Mouse (Mus musculus) brain, embryonic 14.5 days (tissue): ENCODE measurements around the gene Hs6st2. TPM values are rescaled to one million over a fixed set of nuclear protein-coding genes. Genes with fewer than 3 reads are reported as not detected.

Experiments
- DNase-seq: peaks from one replicate; pipeline ENCODE4 v3.0.0-alpha.2; 2011; ENCODE audit warnings: low read depth
- CTCF ChIP-seq: fragments of 200-500 bp; IDR thresholded peaks from 2 replicates; pipeline ENCODE4 v1.5.1; 2012; ENCODE audit warnings: inconsistent platforms, mild to moderate bottlenecking, moderate library complexity, borderline replicate concordance; ENCODE audit not compliant: insufficient read depth, insufficient read length; ENCODE audit errors: extremely low read depth
- POLR2A ChIP-seq: fragments of 200-500 bp; IDR thresholded peaks from 2 replicates; pipeline ENCODE4 v1.6.1; 2012; ENCODE audit warnings: mild to moderate bottlenecking, inconsistent platforms, borderline replicate concordance; ENCODE audit not compliant: poor library complexity, insufficient read depth, insufficient read length, severe bottlenecking; ENCODE audit errors: extremely low read depth
- polyA plus RNA-seq: library from polyadenylated mRNA; depleted of rRNA; stranded (reverse); fragments of >200 nt; gene quantifications from 2 replicates; pipeline ENCODE4 v1.2.3, GENCODE M21; 2012; rRNA removed

Hs6st2 gene
- 15.7 and 23.2 TPM in 2 replicates for polyA plus RNA-seq

DNA sequence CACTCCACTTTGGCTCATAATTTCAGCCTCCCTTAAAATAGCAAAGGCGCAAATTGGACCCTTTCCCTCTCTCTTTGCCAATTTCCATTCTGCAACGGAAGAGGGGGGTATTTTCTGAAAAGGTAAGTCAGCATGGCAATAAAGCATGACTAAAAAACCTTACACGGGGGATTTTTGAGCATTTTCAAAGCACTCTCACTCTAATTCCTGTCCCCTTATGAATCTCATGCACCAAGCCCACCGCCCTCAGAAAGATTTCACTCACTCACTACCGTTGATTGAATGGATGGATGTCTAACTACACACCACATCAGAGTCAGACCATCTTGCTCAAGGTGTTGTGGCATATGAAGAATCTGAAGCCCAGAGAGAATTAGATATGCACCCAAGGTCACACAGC is at the start of gene Hs6st2:
TSS of gene Hs6st2 (minus strand) at position 101 of the 400 bp plus-strand sequence.
- no peak for TF ChIP-seq CTCF
- no peak for TF ChIP-seq POLR2A

DNA sequence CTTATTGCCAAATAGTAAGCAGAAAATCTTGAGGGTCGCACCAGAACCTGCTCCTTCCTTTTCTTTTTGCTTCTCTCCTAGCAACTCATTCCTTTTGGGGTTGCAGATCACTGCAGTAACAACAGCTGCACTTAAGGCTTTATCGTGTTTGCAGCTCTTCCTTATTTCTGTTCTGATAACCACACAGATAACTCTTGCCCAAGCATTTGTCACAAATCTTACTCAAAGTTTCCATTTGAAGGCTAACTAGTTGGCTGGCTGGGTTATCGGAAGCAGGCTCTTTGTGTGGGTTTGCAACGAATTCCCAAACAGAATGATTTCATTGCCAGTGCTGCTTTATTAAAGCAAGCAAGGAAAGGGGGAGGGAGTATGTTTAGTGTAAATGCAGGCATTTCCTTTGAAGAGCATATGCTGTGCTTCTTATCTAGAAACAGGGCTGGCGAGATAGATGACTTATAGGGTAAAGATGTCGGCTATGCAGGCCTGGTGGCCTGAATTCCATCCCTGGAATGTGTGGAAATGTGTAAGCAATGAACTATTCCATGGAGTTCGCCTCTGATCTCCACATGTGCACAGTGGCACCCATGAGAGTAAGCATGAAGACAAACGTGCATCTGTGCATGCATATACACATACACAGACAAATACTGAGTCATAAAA is 32.6 kb upstream of the Hs6st2 start:
- no peak for TF ChIP-seq CTCF
- no peak for TF ChIP-seq POLR2A
- no peak for DNase-seq

More for the DNA sequence above, at the start of gene Hs6st2:
- DNase-seq = no peak

DNA sequence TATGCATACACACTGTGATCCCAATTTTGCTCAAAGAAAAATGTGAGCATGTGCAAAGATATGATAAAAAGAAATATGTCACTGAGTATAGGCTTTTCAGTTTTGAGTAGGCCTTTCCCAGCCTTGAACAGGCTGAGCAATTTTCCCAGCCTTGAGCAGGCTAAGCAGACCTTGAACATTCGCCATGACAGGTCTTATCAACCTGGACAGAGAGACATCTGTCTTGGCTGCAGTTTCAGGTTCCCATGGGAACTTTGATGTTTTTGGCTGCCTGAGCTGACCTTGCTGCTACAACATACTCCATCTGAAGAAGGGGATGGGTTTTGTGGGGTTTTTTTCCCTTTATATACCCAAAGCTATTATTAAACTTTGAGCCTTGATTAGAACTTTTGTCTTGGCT is 31.3 kb upstream of the Hs6st2 start:
- DNase-seq = no peak
- TF ChIP-seq POLR2A (no peak), CTCF (no peak)

DNA sequence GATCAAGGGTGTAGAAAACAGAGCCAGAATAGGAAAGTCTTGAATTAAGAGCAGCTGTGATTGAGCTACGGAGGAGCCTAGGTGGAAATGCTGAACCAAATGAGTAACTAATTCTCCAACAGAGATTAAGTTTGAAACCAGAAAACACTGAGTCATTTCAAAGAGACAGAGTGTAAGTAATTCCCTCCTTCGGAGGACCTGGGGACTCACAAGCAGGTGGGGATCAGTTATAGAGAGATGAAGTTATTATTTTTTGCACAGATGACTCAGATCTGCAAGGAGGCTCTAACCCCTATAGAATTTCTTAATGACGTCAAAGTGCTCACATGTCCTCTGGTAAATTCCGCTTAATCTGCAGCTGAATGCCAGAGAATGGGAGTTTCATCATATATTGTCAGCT is 21.2 kb upstream of the Hs6st2 start:
- TF ChIP-seq POLR2A (no peak), CTCF (no peak)
- DNase-seq = no peak

DNA sequence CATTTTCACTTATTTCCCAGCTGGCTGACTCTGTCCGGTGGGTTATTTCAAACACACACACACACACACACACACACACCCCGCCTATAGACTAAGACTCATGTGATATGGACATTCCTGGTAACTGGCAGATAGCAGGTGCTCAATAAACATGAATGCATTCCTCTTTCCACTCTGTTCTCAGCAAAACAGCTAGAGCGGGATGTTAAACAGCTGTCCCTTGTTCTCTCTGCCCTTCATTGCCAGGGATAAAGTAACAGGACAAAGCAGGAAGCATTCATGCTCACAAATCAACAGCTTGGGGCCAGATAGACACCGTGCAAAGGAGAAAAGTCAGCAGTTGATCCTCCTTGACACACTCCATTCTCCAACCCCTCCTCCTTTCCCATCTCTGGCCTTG is 17.4 kb upstream of the Hs6st2 start:
- TF ChIP-seq CTCF (no peak), POLR2A (no peak)

DNA sequence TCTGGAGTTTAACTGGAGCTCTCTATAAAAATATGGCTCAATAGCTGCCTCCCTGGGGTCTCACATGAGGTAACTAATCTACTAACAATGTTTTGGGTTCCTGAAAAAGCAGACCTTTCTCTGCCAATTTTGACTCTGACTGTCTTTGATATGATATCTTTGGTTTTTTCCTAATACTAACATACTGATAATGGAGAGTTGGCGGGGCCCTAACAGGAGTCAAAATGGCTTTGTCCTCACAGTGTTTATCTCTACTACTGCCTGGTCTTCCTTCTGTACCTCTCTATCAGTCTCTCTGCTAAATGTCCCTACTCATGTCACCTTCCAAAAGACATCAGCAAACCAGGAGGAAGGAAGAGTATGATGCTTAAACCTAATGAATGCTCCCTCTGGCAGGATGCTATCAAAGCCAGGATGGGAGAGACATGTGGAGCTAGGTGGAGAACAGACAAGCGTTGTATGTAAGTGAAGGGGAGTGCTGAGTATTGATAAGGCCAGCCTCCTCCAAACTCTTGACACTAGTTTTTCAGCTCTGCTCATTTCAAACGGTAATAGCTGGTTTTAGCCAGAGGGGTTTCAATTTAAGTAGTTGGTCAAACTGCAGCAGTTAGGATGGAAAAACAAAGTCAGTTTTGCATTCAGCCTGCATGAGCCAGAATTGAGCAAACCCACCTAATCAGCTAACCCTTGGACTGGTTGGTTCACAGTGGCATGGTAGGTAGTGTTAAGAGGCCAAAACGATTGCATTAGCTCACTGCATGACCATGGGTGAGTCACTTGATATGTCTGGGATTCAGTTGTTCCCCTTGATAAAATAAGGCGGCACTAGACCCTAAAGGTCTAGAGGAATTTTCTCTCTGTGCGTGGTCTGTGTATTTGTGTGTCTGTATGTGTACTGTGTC is 4.6 kb upstream of the Hs6st2 start:
- no peak for DNase-seq
- no peak for TF ChIP-seq POLR2A
- TF ChIP-seq CTCF = no peak

More for the DNA sequence above, 17.4 kb upstream of the Hs6st2 start:
- no peak for DNase-seq

DNA sequence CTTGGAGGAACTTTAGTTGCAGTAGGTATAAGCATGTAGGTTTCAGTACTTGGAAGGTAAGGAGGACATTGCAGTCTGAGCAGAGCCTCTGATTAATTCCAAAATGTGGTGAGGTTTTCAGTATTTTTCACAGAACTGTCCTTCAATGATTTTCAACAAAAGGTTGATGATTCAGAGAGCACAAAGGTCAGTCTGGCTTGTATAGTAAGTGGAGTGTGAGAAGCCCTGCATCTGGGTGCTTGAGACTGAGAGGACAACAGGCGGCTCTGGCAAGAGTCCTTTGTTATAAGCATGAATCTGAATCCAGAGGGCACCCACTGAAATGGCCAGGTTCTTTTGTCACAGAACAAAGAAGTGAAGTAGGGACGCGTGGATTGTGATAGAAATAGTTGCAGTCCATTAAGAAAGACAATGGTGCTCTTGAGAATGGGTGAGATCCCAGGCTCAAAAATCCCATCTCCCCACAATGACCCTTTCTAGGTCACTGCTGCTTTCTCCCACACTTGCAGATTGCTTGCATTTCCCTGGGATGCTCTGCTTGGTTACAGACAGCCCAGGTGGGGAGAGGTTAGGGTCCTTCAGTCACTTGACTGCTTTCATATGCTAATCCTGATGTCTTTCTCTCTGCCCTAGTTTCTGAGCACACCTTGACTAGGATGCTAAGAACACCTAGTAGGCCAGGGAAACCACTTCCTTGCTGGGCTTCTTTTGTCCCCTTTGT is 2.8 kb upstream of the Hs6st2 start:
- TF ChIP-seq CTCF (no peak), POLR2A (no peak)

DNA sequence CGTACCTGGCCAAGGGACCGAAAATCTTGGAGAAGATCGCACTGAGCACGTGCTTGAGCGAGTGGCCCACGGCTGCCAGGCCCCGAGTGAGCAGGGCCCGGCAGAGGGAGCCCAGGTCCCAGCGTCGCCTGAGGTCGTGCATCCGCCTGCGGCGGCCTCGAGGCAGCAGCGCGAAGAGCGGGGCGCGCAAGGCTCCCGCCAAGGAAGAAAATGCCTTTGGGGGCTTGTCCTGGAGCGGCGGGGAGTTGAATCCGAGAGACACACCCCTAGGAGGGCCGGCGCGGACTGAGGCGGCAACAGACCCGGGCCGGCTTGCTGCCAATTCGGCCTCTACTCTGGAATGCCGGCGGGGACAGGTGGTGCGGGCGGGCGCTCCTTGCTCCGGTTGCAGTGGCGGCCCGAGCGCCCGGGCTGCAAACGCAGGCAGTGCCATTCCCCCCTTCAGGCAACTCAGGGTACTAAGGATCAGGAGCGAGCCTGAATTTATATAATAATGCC is 437 bp downstream of the Hs6st2 start:
- DNase-seq = peak; percentile 75
- TF ChIP-seq CTCF (peak; percentile 29; the same call in 1 of the 2 replicates), POLR2A (no peak)

More for the DNA sequence above, 2.8 kb upstream of the Hs6st2 start:
- DNase-seq = no peak

DNA sequence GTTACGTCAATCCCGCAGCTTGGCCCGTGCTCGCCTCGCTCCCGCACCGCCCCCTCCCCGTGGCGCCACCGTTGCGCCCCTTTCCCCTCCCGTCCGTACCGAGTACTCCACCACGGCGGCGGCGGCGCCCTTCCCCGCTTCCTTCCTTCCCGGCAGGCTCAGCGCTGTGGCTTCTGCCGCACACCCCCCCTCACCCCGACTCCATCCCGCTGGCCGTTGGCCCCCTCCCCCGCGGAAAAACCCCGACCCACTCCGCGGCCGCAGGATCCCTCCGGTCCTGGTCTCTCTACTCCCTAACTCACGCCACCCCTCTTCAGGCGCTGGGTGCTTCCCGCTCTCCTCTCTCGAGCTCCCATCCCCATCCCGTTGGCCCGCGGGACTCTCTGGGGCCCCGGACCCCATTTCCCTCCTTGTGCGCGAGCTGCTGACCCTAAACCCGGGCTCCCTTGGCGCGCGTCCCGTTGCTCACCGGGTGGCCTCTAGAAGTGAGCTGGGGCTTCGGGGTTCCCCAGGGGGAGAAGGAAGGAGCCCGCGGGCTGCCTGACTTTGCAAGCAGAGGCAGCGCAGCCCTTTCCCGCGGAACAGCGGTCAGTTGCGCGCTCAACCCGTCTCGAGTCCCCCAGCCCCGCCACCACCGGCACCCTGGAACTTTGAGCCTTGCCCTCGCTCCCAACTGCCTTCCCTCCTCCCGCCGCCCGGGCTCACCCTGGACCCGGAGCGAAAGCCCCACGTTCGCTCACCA is 1.1 kb downstream of the Hs6st2 start:
- peak; percentile 77 for DNase-seq
- peak; percentile 20; the same call in 1 of the 2 replicates for TF ChIP-seq CTCF
- TF ChIP-seq POLR2A = no peak

DNA sequence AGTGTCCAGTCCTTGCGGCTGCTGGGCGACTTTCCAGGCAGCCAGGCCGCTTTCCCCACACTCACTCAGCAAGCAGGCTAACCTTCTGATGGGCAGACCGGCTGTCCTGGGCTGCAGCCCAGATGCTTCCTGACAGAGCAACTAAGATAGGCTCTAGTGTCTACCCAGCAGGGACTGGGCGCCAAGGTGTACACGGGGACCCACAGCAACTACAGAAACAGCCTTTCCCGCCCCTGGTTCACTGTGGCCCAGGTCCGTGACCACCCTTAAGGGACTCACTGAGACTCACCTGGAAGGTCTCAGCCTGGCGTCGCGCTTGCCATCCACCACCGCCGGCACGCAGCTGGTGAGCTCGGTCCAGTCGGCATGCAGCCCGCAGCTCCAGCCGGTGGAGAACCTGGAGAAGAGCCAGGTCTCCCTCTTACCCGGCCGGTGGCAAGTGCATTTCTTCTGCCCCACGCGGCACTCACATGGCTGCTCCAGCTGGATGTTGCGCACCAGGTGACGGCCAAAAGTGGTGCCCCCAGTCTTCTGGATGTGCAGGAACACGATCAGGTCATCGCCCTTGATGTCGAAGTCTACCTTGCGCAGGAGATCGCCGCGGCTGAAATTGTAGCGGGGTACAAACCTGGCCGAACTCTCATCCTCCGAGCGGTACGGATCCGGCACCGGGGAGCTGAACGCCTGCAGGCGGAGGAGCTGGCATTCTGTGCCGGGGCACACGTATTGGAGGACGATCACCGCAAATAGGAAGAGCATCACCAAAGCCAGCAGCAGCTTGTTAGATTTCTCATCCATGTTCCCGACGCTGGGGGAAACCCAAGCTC is 1.8 kb downstream of the Hs6st2 start:
- DNase-seq = peak; percentile 44
- no peak for TF ChIP-seq POLR2A
- TF ChIP-seq CTCF = no peak

DNA sequence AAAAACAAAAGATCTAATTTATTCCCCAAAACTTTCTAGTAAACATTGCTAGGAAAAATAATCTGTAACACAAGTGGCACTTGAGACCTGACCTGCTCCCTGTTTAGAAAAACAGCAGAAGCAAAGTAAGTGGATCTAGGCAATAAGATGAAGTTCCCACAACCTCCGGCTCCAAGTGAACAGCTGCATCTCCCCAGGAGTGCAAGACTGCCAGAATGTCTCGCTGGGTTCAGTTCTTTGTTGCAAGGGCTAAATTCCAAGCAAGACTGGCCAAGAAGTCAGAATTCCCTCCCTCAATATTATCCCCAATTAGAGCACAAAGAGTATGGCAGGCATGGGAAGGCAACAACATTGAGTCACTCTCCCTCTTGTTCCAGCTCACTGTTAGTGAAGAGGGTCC is 23.4 kb downstream of the Hs6st2 start:
- DNase-seq = peak; percentile 34
- no peak for TF ChIP-seq CTCF
- no peak for TF ChIP-seq POLR2A
